Mouse (Mus musculus): ENCODE results near the gene Fuz. TPM values are rescaled to one million over a fixed set of nuclear protein-coding genes. Genes with fewer than 3 reads are reported as not detected.

Gene Fuz
- polyA plus RNA-seq, 1 experiment from 2014 or later = 23.0 TPM

GRCm38 (mm10) chr7:44922530-44922929 is 26.7 kb downstream of the Fuz start:
- Histone ChIP-seq H3K9ac (no peak overlapping the region), H3K36me3 (peaks cover 57% of the 10 kb centered on the region), H3K4me1 (peaks cover under 1% of the 10 kb centered on the region; the same call in 1 of the 2 replicates), H3K27ac (no peak overlapping the region), H3K4me2 (replicated peaks) (no peak overlapping the region), H3K27me3 (no peaks in the 10 kb centered on the region), H3K9me3 (no peaks in the 10 kb centered on the region), H3K4me3 (no peak overlapping the region)
- no peak for ATAC-seq (ENCODE audit: low FRiP score, low read depth)

GRCm38 (mm10) chr7:44925468-44925867 is 29.6 kb downstream of the Fuz start:
- H3K9me3 ChIP-seq = no peaks in the 10 kb centered on the region
- H3K9ac ChIP-seq = no peak overlapping the region
- no peak overlapping the region for H3K27ac ChIP-seq
- H3K4me1 ChIP-seq = peaks cover 16% of the 10 kb centered on the region
- 74% methylated on average over 3 of the region's 3 CpGs for WGBS
- ATAC-seq (ENCODE audit: low FRiP score, low read depth) = no peak
- no peaks in the 10 kb centered on the region for H3K27me3 ChIP-seq
- peaks cover 44% of the 10 kb centered on the region for H3K36me3 ChIP-seq
- no peak overlapping the region for H3K4me2 ChIP-seq (replicated peaks)
- no peak overlapping the region for H3K4me3 ChIP-seq

GRCm38 (mm10) chr7:44928570-44928969 is 32.7 kb downstream of the Fuz start:
- WGBS = 0% methylated on average over 1 of the region's 1 CpGs
- H3K9me3 ChIP-seq = no peaks in the 10 kb centered on the region
- H3K4me3 ChIP-seq = peak overlapping the region; percentile 65
- peak overlapping the region; percentile 69; the same call in 1 of the 2 replicates for H3K27ac ChIP-seq
- H3K9ac ChIP-seq = peak overlapping the region; percentile 88
- peak overlapping the region; percentile 76 for H3K4me2 ChIP-seq (replicated peaks)
- ATAC-seq (ENCODE audit: low FRiP score, low read depth) = no peak
- H3K4me1 ChIP-seq = peaks cover 19% of the 10 kb centered on the region
- peaks cover 23% of the 10 kb centered on the region for H3K36me3 ChIP-seq
- no peaks in the 10 kb centered on the region for H3K27me3 ChIP-seq

GRCm38 (mm10) chr7:44929204-44930151 is 33.6 kb downstream of the Fuz start, which contains the start of gene Ap2a1:
TSS of gene Ap2a1 (minus strand) at chr7:44929496.
- Histone ChIP-seq H3K27me3 (no peaks in the 10 kb centered on the region), H3K4me2 (replicated peaks) (peak within 1 kb of the TSS; percentile 76), H3K9me3 (no peaks in the 10 kb centered on the region), H3K36me3 (peaks cover 14% of the 10 kb centered on the region), H3K27ac (peak within 1 kb of the TSS; percentile 87), H3K4me1 (peaks cover 19% of the 10 kb centered on the region), H3K4me3 (peak within 1 kb of the TSS; percentile 65), H3K9ac (peak within 1 kb of the TSS; percentile 88)
- ATAC-seq (ENCODE audit: low FRiP score, low read depth) = peak; percentile 99
- WGBS = under 1% methylated on average over 84 of the region's 84 CpGs

- 92% methylated on average over 4 of the region's 4 CpGs for WGBS
- no peaks in the 10 kb centered on the region for H3K36me3 ChIP-seq
- ATAC-seq (ENCODE audit: low FRiP score, low read depth) = no peak
- no peak overlapping the region for H3K27ac ChIP-seq
- H3K27me3 ChIP-seq = no peaks in the 10 kb centered on the region
- peaks cover 4% of the 10 kb centered on the region; the same call in 1 of the 2 replicates for H3K9me3 ChIP-seq
- H3K4me2 ChIP-seq (replicated peaks) = no peak overlapping the region
- no peak overlapping the region for H3K4me3 ChIP-seq
- no peak overlapping the region for H3K9ac ChIP-seq
- H3K4me1 ChIP-seq = no peaks in the 10 kb centered on the region
These were observed 42.8 kb downstream of the Fuz start for GRCm38 (mm10) chr7:44938680-44939079.

GRCm38 (mm10) chr7:44942904-44943303 is 47.0 kb downstream of the Fuz start, which contains the start of gene Tsks:
TSS of gene Tsks (plus strand) at chr7:44943204.
- Histone ChIP-seq H3K4me1 (no peaks in the 10 kb centered on the region), H3K27me3 (peaks cover 9% of the 10 kb centered on the region), H3K27ac (no peak within 1 kb of the TSS), H3K36me3 (no peaks in the 10 kb centered on the region), H3K9ac (no peak within 1 kb of the TSS), H3K4me3 (no peak within 1 kb of the TSS), H3K4me2 (replicated peaks) (no peak within 1 kb of the TSS), H3K9me3 (no peaks in the 10 kb centered on the region)
- no peak for ATAC-seq (ENCODE audit: low FRiP score, low read depth)
- 79% methylated on average over 7 of the region's 7 CpGs for WGBS

- no peak overlapping the region for H3K9ac ChIP-seq
- no peaks in the 10 kb centered on the region for H3K9me3 ChIP-seq
- no peak overlapping the region for H3K4me2 ChIP-seq (replicated peaks)
- no peaks in the 10 kb centered on the region for H3K36me3 ChIP-seq
- 75% methylated on average over 6 of the region's 6 CpGs for WGBS
- H3K27me3 ChIP-seq = peaks cover 49% of the 10 kb centered on the region
- ATAC-seq (ENCODE audit: low FRiP score, low read depth) = no peak
- H3K4me1 ChIP-seq = peaks cover 10% of the 10 kb centered on the region
- no peak overlapping the region for H3K4me3 ChIP-seq
- no peak overlapping the region for H3K27ac ChIP-seq
These were observed 54.0 kb downstream of the Fuz start for GRCm38 (mm10) chr7:44949922-44950321.

GRCm38 (mm10) chr7:44951960-44952359 is 56.1 kb downstream of the Fuz start:
- WGBS = 0% methylated on average over 10 of the region's 10 CpGs
- Histone ChIP-seq H3K9me3 (no peaks in the 10 kb centered on the region), H3K4me3 (peak overlapping the region; percentile 54), H3K27ac (no peak overlapping the region), H3K4me2 (replicated peaks) (peak overlapping the region; percentile 86), H3K27me3 (peaks cover 49% of the 10 kb centered on the region), H3K36me3 (no peaks in the 10 kb centered on the region), H3K9ac (peak overlapping the region; percentile 76), H3K4me1 (peaks cover 10% of the 10 kb centered on the region)
- ATAC-seq (ENCODE audit: low FRiP score, low read depth) = peak; percentile 55

MicroRNA genes within 50 kb of the gene (microRNA counts, 519-probe panel; counts per million panel counts)
- microRNA mmu-miR-707 = not detected

Small RNA genes within 50 kb of the gene (microRNA-seq; reads per million reads assigned to microRNA genes)
- not detected for gene Mir707

Other genes with a start within 250 kb of the Fuz start
- 1.8 and 4.0 TPM in 2 replicates for gene Myh14, start 225.2 kb upstream of the Fuz start, polyA plus RNA-seq (2015; fragmentation: Nextera tagmentation; extraction: Ambion mirVana)
- gene Izumo2, start 187.3 kb upstream of the Fuz start, polyA plus RNA-seq (2015; fragmentation: Nextera tagmentation; extraction: Ambion mirVana) = not detected in 2 replicates
- 35.0 and 37.2 TPM in 2 replicates for gene Vrk3, start 147.7 kb upstream of the Fuz start, polyA plus RNA-seq (2015; fragmentation: Nextera tagmentation; extraction: Ambion mirVana)
- gene Zfp473, start 145.0 kb upstream of the Fuz start, polyA plus RNA-seq (2015; fragmentation: Nextera tagmentation; extraction: Ambion mirVana) = 1.7 and 1.8 TPM in 2 replicates
- 97.3 and 102 TPM in 2 replicates for gene Nup62, start 80.0 kb upstream of the Fuz start, polyA plus RNA-seq (2015; fragmentation: Nextera tagmentation; extraction: Ambion mirVana)
- gene Il4i1, start 79.7 kb upstream of the Fuz start, polyA plus RNA-seq (2015; fragmentation: Nextera tagmentation; extraction: Ambion mirVana) = 1.4 and 2.5 TPM in 2 replicates
- 3.2 and 3.6 TPM in 2 replicates for gene Atf5, start 79.4 kb upstream of the Fuz start, polyA plus RNA-seq (2015; fragmentation: Nextera tagmentation; extraction: Ambion mirVana)
- 112 and 122 TPM in 2 replicates for gene Akt1s1, start 47.1 kb upstream of the Fuz start, polyA plus RNA-seq (2015; fragmentation: Nextera tagmentation; extraction: Ambion mirVana)
- gene Tbc1d17, start 47.0 kb upstream of the Fuz start, polyA plus RNA-seq (2015; fragmentation: Nextera tagmentation; extraction: Ambion mirVana) = 86.0 and 90.5 TPM in 2 replicates
- gene Pnkp, start 38.9 kb upstream of the Fuz start, polyA plus RNA-seq (2015; fragmentation: Nextera tagmentation; extraction: Ambion mirVana) = 33.1 and 33.9 TPM in 2 replicates
- gene Ptov1, start 26.3 kb upstream of the Fuz start, polyA plus RNA-seq (2015; fragmentation: Nextera tagmentation; extraction: Ambion mirVana) = 502 and 514 TPM in 2 replicates
- 118 and 119 TPM in 2 replicates for gene Med25, start 3.4 kb upstream of the Fuz start, polyA plus RNA-seq (2015; fragmentation: Nextera tagmentation; extraction: Ambion mirVana)
- 76.1 and 81.6 TPM in 2 replicates for gene Ap2a1, start 33.4 kb downstream of the Fuz start, polyA plus RNA-seq (2015; fragmentation: Nextera tagmentation; extraction: Ambion mirVana)
- 0.23 and 0.25 TPM in 2 replicates for gene Tsks, start 47.1 kb downstream of the Fuz start, polyA plus RNA-seq (2015; fragmentation: Nextera tagmentation; extraction: Ambion mirVana)
- 33.9 and 35.0 TPM in 2 replicates for gene Cpt1c, start 78.8 kb downstream of the Fuz start, polyA plus RNA-seq (2015; fragmentation: Nextera tagmentation; extraction: Ambion mirVana)
- 670 and 703 TPM in 2 replicates for gene Prmt1, start 90.5 kb downstream of the Fuz start, polyA plus RNA-seq (2015; fragmentation: Nextera tagmentation; extraction: Ambion mirVana)
- 94.6 and 96.8 TPM in 2 replicates for gene Irf3, start 101.6 kb downstream of the Fuz start, polyA plus RNA-seq (2015; fragmentation: Nextera tagmentation; extraction: Ambion mirVana)
- gene Bcl2l12, start 102.6 kb downstream of the Fuz start, polyA plus RNA-seq (2015; fragmentation: Nextera tagmentation; extraction: Ambion mirVana) = 77.3 and 78.4 TPM in 2 replicates
- gene Scaf1, start 120.3 kb downstream of the Fuz start, polyA plus RNA-seq (2015; fragmentation: Nextera tagmentation; extraction: Ambion mirVana) = 38.6 and 40.7 TPM in 2 replicates
- gene Rras, start 121.9 kb downstream of the Fuz start, polyA plus RNA-seq (2015; fragmentation: Nextera tagmentation; extraction: Ambion mirVana) = 27.5 and 29.1 TPM in 2 replicates
- gene Prr12, start 156.8 kb downstream of the Fuz start, polyA plus RNA-seq (2015; fragmentation: Nextera tagmentation; extraction: Ambion mirVana) = 14.5 and 15.3 TPM in 2 replicates
- gene Nosip, start 166.3 kb downstream of the Fuz start, polyA plus RNA-seq (2015; fragmentation: Nextera tagmentation; extraction: Ambion mirVana) = 71.2 and 71.4 TPM in 2 replicates
- 22.3 and 24.5 TPM in 2 replicates for gene Prrg2, start 166.6 kb downstream of the Fuz start, polyA plus RNA-seq (2015; fragmentation: Nextera tagmentation; extraction: Ambion mirVana)
- gene Rcn3, start 196.1 kb downstream of the Fuz start, polyA plus RNA-seq (2015; fragmentation: Nextera tagmentation; extraction: Ambion mirVana) = 462 and 483 TPM in 2 replicates
- gene Fcgrt, start 207.8 kb downstream of the Fuz start, polyA plus RNA-seq (2015; fragmentation: Nextera tagmentation; extraction: Ambion mirVana) = 44.0 and 45.4 TPM in 2 replicates
- gene Rps11, start 228.4 kb downstream of the Fuz start, polyA plus RNA-seq (2015; fragmentation: Nextera tagmentation; extraction: Ambion mirVana) = 1,512 and 1,535 TPM in 2 replicates
- 1,305 and 1,326 TPM in 2 replicates for gene Rpl13a, start 232.7 kb downstream of the Fuz start, polyA plus RNA-seq (2015; fragmentation: Nextera tagmentation; extraction: Ambion mirVana)
- gene Gm45713, start 240.2 kb downstream of the Fuz start, polyA plus RNA-seq (2015; fragmentation: Nextera tagmentation; extraction: Ambion mirVana) = 0.60 and 0.75 TPM in 2 replicates
- gene Flt3l, start 240.4 kb downstream of the Fuz start, polyA plus RNA-seq (2015; fragmentation: Nextera tagmentation; extraction: Ambion mirVana) = 1.0 and 1.2 TPM in 2 replicates